Mouse (Mus musculus) intestine, embryonic 15.5 days (tissue): ENCODE data around the gene Aox4. TPM values are rescaled to one million over a fixed set of nuclear protein-coding genes. Genes with fewer than 3 reads are reported as not detected.

Experiments
- ATAC-seq: fragments of 200-750 bp; cut with Nextera tagmentation; 2 replicates; pipeline ENCODE4 v1.8.0; 2017; ENCODE audit warnings: moderate TSS enrichment, moderate library complexity
- H3K27ac ChIP-seq: fragments of 300-500 bp; sonication (generic); 2 replicates; pipeline ENCODE4 v1.5.1; 2015; ENCODE audit warnings: mild to moderate bottlenecking, inconsistent platforms
- H3K27me3 ChIP-seq: fragments of 300-500 bp; sonication (generic); replicated peaks from 2 replicates; pipeline ENCODE4 v1.6.1; 2015; ENCODE audit warnings: inconsistent platforms
- H3K36me3 ChIP-seq: fragments of 300-500 bp; sonication (generic); 2 replicates; pipeline ENCODE4 v1.6.1; 2015; ENCODE audit warnings: inconsistent platforms
- H3K4me1 ChIP-seq: fragments of 300-500 bp; sonication (generic); replicated peaks from 2 replicates; pipeline ENCODE4 v1.6.1; 2015; ENCODE audit warnings: inconsistent platforms
- H3K4me2 ChIP-seq: fragments of 300-500 bp; sonication (generic); replicated peaks from 2 replicates; pipeline ENCODE4 v1.6.1; 2015; ENCODE audit warnings: mild to moderate bottlenecking, inconsistent platforms
- H3K4me3 ChIP-seq: fragments of 300-500 bp; sonication (generic); replicated peaks from 2 replicates; pipeline ENCODE4 v1.5.1; 2015; ENCODE audit warnings: inconsistent platforms
- H3K9ac ChIP-seq: fragments of 300-500 bp; sonication (generic); 2 replicates; pipeline ENCODE4 v1.6.1; 2015; ENCODE audit warnings: inconsistent platforms
- H3K9me3 ChIP-seq: fragments of 300-500 bp; sonication (generic); 2 replicates; pipeline ENCODE4 v1.6.1; 2016; ENCODE audit warnings: inconsistent platforms
- WGBS: fragments of 180-500 bp; shearing (Covaris S2); methylation state at CpG from one replicate; pipeline ENCODE4 v1.1.7; 2015; 5-methylcytosine and 5-hydroxymethylcytosine counted together
- polyA plus RNA-seq: library from polyadenylated mRNA; unstranded; fragments of >200 nt; fragmentation: Nextera tagmentation; extraction: Ambion mirVana; gene quantifications from 2 replicates; pipeline ENCODE4 v1.2.1, GENCODE M21; 2015

Aox4 gene
- polyA plus RNA-seq, 1 experiment from 2014 or later, result 0.04 TPM

DNA sequence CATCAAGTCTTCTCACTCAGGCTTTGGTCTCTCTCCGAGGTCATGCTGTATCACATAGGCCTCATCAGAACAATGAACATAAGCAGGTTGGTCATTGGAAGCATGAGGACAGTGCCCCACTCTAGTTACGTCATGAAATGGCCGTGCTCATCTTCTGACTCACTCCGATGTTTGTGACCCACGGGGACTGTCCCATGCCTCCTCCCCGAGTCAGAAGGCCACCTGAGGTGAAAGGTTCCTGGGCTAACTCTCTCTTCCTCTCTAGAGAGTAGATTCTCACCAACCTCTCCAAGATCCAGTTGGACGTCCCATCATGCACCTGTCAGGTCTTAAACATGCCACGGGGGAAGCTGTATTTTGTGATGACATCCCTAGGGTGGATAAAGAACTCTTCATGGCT, 98.4 kb downstream of the Aox4 start:
- Histone ChIP-seq H3K9ac (no peak overlapping the region), H3K9me3 (no peaks in the 10 kb centered on the region), H3K4me2 (no peak overlapping the region), H3K27me3 (no peaks in the 10 kb centered on the region), H3K36me3 (no peaks in the 10 kb centered on the region), H3K4me1 (peaks cover 8% of the 10 kb centered on the region; the same call in 1 of the 2 replicates), H3K27ac (no peak overlapping the region), H3K4me3 (no peak overlapping the region)
- WGBS, result 91% methylated on average over 8 of the region's 8 CpGs
- no peak for ATAC-seq

GRCm38 (mm10) chr1:58309853-58310252, 99.7 kb downstream of the Aox4 start:
- no peak overlapping the region for H3K27ac ChIP-seq
- H3K4me1 ChIP-seq, result no peaks in the 10 kb centered on the region; the same call in 1 of the 2 replicates
- H3K27me3 ChIP-seq, result no peaks in the 10 kb centered on the region
- H3K9me3 ChIP-seq, result no peaks in the 10 kb centered on the region
- no peak overlapping the region for H3K4me3 ChIP-seq
- H3K9ac ChIP-seq, result no peak overlapping the region
- ATAC-seq, result no peak
- H3K4me2 ChIP-seq, result no peak overlapping the region
- no peaks in the 10 kb centered on the region for H3K36me3 ChIP-seq
- WGBS, result 64% methylated on average over 4 of the region's 4 CpGs

DNA sequence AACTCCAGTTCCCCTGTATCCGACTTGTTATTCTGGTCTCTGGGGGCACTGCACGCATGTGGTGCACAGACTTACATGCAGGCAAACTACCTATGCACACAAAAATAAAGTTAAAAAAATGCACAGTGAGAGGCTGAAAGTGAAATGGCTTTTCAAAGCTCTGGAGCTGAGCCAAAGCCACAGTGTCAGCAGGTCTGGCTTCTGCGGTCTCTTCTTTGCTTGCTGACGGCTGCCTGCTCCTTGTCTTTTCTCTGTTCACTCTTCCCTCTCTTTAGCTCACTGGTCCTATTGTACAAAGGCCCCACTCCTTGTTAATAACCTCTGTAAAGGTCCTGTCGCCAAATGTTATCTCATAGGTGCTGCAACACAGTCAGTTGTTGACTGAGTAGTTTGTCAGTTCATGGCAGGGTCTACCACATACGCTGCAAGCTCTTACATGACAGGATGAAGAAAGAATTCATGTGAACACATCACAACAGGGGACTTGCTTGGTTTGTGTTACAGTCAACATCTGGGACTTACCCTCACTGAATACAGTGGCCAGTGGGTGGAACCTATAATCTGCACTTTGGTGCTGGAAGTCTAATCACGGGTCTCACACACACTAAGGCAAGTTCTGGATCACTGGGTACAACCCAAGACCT, 101.1 kb downstream of the Aox4 start:
- Histone ChIP-seq H3K9me3 (no peaks in the 10 kb centered on the region), H3K4me3 (no peak overlapping the region), H3K36me3 (no peaks in the 10 kb centered on the region), H3K4me2 (no peak overlapping the region), H3K4me1 (no peaks in the 10 kb centered on the region), H3K9ac (no peak overlapping the region), H3K27ac (no peak overlapping the region), H3K27me3 (no peaks in the 10 kb centered on the region)
- 83% methylated on average over 7 of the region's 7 CpGs for WGBS
- no peak for ATAC-seq

- Histone ChIP-seq H3K27ac (no peak overlapping the region), H3K36me3 (no peaks in the 10 kb centered on the region), H3K27me3 (no peaks in the 10 kb centered on the region), H3K4me3 (no peak overlapping the region), H3K4me1 (no peaks in the 10 kb centered on the region), H3K9me3 (no peaks in the 10 kb centered on the region), H3K4me2 (no peak overlapping the region), H3K9ac (no peak overlapping the region)
- no peak for ATAC-seq
- 83% methylated on average over 8 of the region's 8 CpGs for WGBS
Observed at GRCm38 (mm10) chr1:58313173-58313572, 103.0 kb downstream of the Aox4 start.

GRCm38 (mm10) chr1:58315532-58315931, 105.3 kb downstream of the Aox4 start:
- no peak for ATAC-seq
- H3K4me3 ChIP-seq, result no peak overlapping the region
- H3K27me3 ChIP-seq, result no peaks in the 10 kb centered on the region
- no peak overlapping the region for H3K4me2 ChIP-seq
- H3K27ac ChIP-seq, result no peak overlapping the region
- H3K36me3 ChIP-seq, result no peaks in the 10 kb centered on the region
- no peak overlapping the region for H3K9ac ChIP-seq
- H3K4me1 ChIP-seq, result no peaks in the 10 kb centered on the region
- H3K9me3 ChIP-seq, result no peaks in the 10 kb centered on the region
- WGBS, result 67% methylated on average over 6 of the region's 6 CpGs

Other genes with a start within 250 kb of the Aox4 start
- 12.1 and 16.0 TPM in 2 replicates for gene Sgo2a, start 214.4 kb upstream of the Aox4 start, polyA plus RNA-seq
- 10.0 and 10.4 TPM in 2 replicates for gene Kctd18, start 191.4 kb upstream of the Aox4 start, polyA plus RNA-seq
- gene Aox1, start 180.5 kb upstream of the Aox4 start, polyA plus RNA-seq, result 0.08 and 0.13 TPM in 2 replicates
- gene Aox3, start 97.3 kb upstream of the Aox4 start, polyA plus RNA-seq, result 0.52 and 0.82 TPM in 2 replicates
- 0.03 TPM in 1 of 2 replicates, not detected in the other for gene Aox2, start 67.9 kb downstream of the Aox4 start, polyA plus RNA-seq
- gene Bzw1, start 182.5 kb downstream of the Aox4 start, polyA plus RNA-seq, result 294 and 358 TPM in 2 replicates
- gene Clk1, start 213.7 kb downstream of the Aox4 start, polyA plus RNA-seq, result 153 and 157 TPM in 2 replicates
- gene Nif3l1, start 234.8 kb downstream of the Aox4 start, polyA plus RNA-seq, result 38.0 and 43.4 TPM in 2 replicates
- gene Ppil3, start 235.1 kb downstream of the Aox4 start, polyA plus RNA-seq, result 46.0 and 49.6 TPM in 2 replicates